Comparison of ENCODE assay signal across 16 mouse cellular contexts in the genomic region with DNA sequence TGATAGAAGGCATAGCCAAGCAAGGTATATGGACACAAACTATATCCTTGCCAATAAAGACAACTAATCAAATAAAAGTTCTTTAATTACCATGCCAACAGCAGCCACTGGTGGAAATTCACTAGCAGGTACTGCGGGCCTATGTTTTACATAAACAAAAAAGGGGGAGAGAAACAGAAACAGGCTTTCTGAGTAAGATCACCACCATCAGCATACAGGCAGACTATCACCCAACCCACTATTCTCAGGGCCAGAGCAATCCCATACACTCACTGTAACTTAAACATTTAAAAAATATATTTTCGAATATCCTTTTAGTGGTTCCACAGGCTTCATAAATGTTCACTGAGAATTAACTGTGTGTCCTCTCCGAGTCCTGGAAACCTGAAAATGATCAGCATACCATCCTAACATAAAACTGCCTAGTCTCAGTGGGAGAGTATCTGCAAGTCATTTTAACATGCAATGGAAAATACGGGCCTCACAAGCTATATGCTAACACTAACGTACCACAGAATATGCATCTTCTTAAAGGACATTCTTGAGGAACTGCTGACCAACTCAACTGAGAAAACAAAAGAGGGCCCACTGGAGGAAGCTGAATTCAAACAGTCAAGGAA.
"Had no signal": no experiment of that assay in that cellular context is flagged by ENCODE, and none has a peak within 500 bp of the region (broad histone marks: within the 10 kb centered on the region; RNA-seq: fewer than 3 reads in every experiment).

No protein-coding gene starts in this region.

- H3K4me3 ChIP-seq: neural tube, embryonic 13.5 days; neural tube, embryonic 15.5 days; stomach, embryonic 15.5 days had no signal

- H3K36me3 ChIP-seq: neural tube, embryonic 13.5 days; neural tube, embryonic 15.5 days; stomach, embryonic 15.5 days had no signal

- H3K27me3 ChIP-seq: neural tube, embryonic 13.5 days; neural tube, embryonic 15.5 days; stomach, embryonic 15.5 days had no signal

- H3K9ac ChIP-seq: neural tube, embryonic 13.5 days; neural tube, embryonic 15.5 days; stomach, embryonic 15.5 days had no signal

- H3K4me1 ChIP-seq: stomach, embryonic 15.5 days had no signal

- H3K9me3 ChIP-seq: neural tube, embryonic 13.5 days; neural tube, embryonic 15.5 days; stomach, embryonic 15.5 days had no signal

- H3K27ac ChIP-seq: neural tube, embryonic 13.5 days; neural tube, embryonic 15.5 days; stomach, embryonic 15.5 days; stomach, postnatal 0 days had no signal

- H3K4me2 ChIP-seq: neural tube, embryonic 13.5 days; neural tube, embryonic 15.5 days; stomach, embryonic 15.5 days had no signal

- DNase-seq: retina, postnatal 1 day; right cerebral cortex, adult 18-20 months; right cerebral cortex, postnatal 14 days; right cerebral cortex, postnatal 25 days; right cerebral cortex, postnatal 4 days; spleen, adult 18-20 months; thymus, adult 18-20 months; thymus, adult 2 months; thymus, postnatal 14 days; thymus, postnatal 25 days; thymus, postnatal 36 days; thymus, postnatal 4 days had no signal
